Mouse (Mus musculus): ENCODE measurements around the gene Adgrg3.

Adgrg3 gene

DNA sequence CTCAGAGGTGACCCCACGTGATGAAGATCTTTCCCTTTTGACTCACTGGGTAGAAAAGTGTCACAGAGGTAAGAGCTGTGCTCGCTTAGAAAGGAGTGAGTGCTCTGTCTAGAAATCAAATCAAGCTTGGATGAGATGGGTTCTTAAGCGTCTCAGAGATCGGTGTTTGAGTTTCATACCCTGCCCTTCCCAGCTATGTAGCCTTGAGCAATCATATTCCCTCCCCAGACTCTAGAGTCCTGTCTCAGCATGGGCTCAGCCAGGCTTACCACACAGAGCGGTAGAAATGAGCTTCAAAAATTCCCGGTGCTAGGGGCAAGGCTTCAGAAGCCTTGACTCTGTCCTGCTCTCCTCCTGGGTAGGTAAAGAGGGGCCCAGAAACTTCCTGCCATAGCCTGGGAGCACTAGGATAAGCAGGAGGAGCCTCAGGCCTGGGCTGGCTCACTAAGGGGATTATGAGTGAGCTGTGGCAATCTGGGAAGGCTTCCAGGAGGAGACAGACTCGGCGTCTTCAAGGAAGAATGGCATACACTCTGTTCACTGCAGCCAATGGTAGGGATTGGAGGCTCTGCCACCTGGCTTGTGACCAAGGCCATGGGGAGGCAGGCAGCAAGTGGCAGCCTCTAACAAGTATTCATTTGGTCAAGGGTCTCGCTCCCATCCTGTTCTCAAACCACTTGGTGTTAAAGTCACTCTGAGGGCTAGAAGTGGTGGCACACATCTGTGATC lies 24.3 kb upstream of the Adgrg3 start:
- no peak for DNase-seq (ENCODE audit: low read depth, low spot score)

DNA sequence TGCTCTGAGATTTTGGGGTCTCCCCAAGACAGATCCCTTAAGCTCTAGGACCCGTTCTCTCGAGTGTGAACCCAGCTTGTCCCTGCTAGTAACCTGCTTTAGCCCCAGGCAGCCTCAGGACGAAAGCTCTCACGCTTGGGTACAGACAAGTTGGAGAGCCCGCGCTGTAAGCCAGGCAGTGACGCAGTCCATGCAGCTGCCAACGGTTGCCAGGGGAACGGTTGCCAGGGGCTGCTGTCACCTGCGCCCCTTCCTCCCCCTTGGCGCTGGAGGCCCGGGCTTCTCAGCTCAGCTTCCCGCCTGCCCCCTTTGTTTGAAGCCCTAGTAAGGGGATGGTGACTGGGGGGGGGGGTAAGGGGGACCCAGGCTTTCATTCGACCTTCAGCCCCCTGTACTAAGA lies 23.5 kb upstream of the Adgrg3 start:
- DNase-seq (ENCODE audit: low read depth, low spot score): no peak

GRCm38 (mm10) chr8:94994510-94994909 lies 23.0 kb upstream of the Adgrg3 start:
- no peak for DNase-seq (ENCODE audit: low read depth, low spot score)

- DNase-seq (ENCODE audit: low read depth, low spot score): no peak
Measured at GRCm38 (mm10) chr8:94995336-94995893, 22.1 kb upstream of the Adgrg3 start.

DNA sequence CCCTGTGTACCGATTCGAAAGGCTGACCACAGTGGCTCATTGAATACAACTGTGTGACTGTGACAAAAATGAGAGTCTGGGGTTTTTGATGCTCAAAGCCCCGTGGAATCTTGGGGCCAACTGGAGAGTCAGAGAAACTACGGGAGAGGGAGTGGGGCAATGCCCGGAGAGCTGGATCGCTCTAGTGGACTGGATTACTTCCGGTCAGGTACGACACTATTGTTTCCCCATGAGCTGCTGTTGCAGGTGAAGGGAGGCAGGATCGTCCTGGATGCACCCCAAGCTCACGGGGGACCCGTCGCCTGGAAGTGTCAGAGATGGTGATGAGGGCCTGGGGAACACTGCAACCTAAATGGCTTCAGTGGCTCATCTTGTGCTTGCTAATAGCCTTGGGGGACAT lies 21.5 kb upstream of the Adgrg3 start:
- DNase-seq (ENCODE audit: low read depth, low spot score): no peak

GRCm38 (mm10) chr8:94996899-94997856 lies 20.3 kb upstream of the Adgrg3 start:
- no peak for DNase-seq (ENCODE audit: low read depth, low spot score)

DNA sequence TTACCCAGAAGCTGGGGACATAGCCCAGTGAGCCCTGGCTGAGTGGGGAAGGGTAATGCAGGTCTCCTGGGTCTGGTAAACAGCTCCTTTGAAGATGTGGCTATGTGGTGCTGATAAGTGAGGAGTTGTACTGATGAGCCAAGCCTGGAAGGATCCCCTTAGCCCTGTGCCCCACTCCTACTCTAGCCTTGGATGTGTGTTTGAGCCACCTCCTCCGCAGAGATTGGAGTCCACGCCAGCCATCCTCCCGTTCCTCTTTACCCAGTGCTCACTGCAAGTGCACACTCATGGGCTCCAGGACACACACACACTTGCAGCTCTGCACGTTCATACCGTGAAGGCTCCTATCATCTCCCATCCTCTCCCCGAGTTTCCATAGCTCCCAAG lies 19.6 kb upstream of the Adgrg3 start:
- DNase-seq (ENCODE audit: low read depth, low spot score): no peak

GRCm38 (mm10) chr8:94998431-94998830 lies 19.1 kb upstream of the Adgrg3 start:
- DNase-seq (ENCODE audit: low read depth, low spot score): no peak

GRCm38 (mm10) chr8:94999004-94999403 lies 18.5 kb upstream of the Adgrg3 start:
- no peak for DNase-seq (ENCODE audit: low read depth, low spot score)

DNA sequence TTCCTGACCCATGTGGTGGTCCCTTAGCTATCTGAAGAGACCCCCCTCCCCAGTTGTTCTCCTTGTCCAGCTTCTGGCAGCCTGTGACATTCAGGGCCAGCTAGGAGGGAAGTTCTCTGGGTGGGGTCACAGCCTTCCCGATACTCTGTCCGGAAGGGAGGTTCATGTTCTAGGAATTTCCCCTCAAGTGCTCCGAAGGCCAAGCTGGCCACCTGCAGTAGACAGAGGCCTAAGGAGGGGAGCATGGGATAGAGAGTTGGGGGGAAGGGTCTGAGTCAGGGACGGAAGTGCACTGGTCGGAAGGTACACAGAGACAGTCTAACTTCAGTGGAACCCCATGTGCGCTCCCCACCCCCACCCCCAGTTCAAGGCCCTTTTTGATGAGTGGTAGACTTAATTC lies 17.5 kb upstream of the Adgrg3 start:
- no peak for DNase-seq (ENCODE audit: low read depth, low spot score)

DNA sequence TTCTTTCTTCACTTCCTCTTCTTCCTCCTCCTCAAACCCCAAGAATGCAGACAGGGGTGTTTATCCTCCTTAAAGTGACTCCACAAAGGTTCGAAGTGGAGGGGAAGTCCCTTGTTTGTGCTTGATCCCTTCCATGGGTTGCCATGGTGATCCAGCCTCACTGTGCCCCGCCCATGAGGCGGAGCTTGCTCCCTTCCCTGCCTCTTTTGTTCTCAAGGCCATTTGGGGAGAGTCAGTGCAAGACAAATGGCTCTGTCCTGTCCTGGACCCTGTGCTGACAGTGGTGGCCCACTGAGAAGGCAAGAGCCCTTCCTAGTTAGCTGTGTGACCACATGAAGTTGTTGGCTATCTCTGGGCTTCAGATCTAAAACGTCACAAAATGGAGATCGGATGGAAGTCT lies 16.8 kb upstream of the Adgrg3 start:
- DNase-seq (ENCODE audit: low read depth, low spot score): peak; percentile 60

DNA sequence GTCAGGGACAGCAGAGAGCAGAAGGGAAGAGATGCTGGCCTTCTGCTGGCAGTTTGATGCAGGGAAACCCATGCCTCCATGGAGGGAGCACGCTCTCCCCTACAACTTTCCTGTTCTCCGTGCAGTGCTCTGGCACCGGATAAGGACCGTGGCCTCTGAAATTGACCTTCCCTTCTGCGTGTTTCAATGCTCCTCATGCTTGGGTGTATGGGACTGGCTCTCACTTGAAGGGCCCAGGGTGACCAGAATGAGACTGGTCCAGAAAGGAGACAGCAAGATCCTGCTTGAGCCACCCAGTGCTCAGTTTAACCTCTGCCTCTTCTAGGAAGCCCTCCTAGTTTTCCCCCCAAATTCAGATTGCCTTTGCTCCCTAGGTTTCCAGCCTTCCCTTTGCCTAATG lies 16.3 kb upstream of the Adgrg3 start:
- DNase-seq (ENCODE audit: low read depth, low spot score): no peak

DNA sequence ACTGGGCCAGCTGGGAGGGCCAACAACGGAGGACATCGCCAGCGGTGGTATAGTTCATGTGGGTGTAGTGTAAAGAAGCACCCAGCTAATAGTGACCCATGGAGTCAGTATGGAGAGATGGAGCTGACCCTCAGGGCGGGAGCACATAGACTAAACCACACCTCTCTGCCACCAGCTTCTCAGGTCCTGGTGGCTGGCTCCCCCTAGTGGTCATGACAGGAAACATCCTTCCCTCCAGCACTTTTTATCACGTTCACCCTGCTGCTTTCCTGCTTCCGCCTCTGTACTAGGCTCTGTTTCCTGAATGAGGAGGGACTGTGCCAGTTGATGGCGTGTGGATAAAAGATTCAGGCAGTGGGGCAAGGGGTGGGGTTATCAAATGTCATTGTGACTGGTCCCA lies 15.8 kb upstream of the Adgrg3 start:
- DNase-seq (ENCODE audit: low read depth, low spot score): peak; percentile 79

DNA sequence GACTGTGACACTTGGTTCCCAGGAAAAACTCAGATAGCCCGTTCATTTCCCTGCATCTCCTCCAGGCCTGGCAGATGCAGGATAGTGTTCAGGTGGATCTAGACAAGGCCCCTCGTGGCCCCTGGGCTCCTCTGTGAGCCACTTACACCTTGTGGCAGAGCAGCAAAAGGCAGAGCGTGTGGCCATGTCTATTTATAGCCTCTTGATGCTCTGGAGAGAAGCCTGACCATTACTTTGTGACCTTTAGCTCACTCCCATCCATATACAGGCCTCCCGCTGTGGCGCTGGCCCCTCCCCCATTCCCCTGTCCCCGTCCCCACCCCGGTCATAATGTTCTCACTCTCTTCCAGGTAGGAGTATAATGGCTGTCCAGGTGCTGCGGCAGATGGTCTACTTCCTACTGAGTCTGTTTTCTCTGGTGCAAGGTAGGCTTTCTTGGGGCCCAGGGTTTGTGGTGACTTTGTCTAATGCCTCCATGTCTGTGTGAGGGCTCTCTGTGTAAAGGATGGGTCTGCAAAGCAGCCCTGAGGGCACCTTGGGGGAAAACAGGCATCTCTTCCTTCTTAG lies 15.3 kb upstream of the Adgrg3 start:
- DNase-seq (ENCODE audit: low read depth, low spot score): no peak

GRCm38 (mm10) chr8:95012442-95012919 lies 5.0 kb upstream of the Adgrg3 start:
- no peak for DNase-seq (ENCODE audit: low read depth, low spot score)

DNA sequence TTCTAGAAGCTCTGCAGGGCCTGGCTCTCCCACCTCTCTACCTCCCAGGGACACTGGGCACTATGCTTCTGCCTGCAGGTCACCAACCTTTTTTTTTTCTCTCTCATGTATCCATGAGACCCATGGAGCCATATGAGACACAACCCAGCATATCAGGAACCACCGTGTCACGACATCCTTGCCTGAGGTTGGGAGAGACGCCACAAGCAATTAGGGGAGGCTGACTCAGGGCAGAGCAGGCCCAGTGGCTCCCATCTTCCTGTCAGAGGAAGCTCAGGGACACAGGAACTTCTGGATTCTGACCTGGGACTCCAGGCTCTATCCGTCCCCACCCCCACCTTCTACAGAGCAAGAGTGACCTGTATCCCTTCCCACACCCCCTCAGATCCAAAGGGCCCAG lies 1.6 kb upstream of the Adgrg3 start:
- no peak for DNase-seq (ENCODE audit: low read depth, low spot score)

DNA sequence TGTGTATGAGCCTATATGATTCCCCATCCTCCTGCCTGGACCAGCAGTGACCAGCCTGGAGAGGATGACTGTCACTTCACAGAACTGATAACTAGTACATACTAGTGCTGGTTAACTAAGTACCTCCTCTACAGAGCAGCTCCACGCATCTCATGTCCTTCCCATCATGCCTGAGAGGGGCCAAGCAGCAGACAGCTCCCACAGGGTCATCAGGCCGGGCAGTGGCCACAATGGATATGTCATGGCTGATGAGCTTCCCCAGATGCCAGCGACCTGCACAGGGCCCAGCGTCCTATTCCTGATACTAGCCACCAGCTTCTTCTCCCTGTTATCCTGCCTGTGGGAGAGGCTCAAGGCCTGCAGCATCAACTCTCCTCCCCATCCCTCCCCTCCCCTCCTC lies 808 bp upstream of the Adgrg3 start:
- DNase-seq (ENCODE audit: low read depth, low spot score): no peak

DNA sequence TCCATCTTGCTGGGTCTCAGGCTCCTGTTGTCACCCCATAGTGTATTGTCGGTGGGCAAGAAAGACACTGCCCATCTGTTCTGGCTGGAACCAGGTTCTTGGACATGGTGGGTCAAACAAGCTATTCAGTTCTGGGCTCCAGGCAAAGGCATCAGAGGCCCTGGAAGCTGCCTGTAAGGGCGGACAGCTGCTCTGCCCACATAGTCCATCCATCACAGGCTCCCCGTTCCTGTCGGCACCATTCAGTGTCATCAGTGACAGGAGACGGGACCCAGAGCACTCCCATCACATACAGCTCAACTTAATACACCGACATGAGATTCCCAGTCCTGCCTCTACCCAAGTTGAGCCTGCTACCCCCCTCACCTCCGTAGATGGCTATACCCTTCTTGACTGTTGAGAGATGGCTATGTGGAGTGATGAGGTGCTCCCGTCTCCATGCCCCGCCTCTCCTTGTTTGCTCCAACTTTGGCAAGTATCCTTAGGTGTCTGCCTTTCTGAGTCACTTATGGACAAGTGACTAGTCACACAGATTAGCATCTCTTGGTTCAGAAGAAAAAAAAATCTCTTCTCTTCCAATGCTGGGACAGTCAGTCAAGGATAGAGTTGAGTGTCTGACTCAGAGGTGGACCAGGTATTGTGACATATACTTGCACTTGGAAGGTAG lies 610 bp downstream of the Adgrg3 start:
- no peak for DNase-seq (ENCODE audit: low read depth, low spot score)

DNA sequence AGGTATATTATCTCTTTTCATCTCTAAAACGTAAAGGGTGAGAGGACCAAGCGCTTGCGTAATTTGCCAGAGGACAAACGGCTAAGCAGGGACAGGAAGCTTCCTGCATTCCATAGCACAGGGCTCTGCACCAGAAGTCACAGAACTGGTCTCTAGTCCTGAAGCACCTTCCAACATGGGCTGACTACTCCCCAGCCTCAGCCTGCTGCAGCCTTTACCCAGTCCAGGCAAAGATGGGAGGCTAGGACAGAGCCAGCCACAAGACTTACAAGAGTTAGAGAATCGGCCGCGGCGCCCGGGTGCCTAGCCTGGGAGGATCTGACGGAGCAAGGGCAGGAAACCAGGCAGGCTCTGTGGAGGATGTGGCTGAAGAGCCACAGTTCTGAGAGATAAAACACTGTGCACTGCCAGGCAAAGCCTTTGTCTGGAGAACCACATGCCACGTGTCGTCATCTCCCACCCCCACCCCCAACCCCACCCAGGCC lies 2.8 kb downstream of the Adgrg3 start:
- DNase-seq (ENCODE audit: low read depth, low spot score): no peak

DNA sequence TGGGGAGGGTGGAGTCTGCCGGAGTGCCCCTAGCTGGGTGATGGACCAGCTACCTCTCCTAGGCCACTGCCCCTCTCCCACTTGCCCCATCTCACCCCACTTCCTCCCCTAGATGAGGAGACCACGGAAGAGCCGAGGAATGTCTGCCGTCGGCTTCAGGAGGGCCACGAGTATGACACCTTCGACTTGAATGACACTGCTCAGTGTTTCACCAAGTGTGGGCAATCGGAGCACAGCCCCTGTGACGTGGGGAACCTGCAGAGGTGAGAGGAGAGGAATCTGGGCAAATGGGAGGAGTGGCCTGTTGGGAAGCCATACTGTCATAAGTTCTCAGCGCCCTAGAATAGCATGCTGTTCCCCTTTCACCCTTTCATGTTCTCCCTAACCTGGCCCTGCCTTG lies 3.3 kb downstream of the Adgrg3 start:
- DNase-seq (ENCODE audit: low read depth, low spot score): no peak

DNA sequence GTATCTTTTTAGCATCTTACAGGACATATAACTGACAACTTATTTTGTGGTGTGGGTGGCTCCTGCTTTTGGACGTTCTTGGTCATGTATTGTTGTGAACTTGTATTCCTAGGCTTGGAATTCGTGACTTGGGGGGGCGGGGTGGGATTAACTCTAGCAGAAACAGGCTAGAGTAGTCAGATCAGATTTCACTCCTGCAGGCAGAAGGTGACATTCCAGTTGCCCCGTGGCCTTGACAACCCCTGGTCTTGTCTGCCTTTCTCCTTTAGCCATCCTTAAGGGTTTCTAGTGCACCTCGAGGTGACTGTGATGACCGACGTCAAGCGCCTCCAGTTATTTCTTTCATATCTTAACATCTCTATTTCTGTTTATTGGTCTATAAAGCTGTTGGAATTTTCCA lies 5.7 kb downstream of the Adgrg3 start:
- no peak for DNase-seq (ENCODE audit: low read depth, low spot score)
